Mouse (Mus musculus) gastrocnemius, adult 2 months (tissue): Measurements from ENCODE around the gene Hrg. TPM values are rescaled to one million over a fixed set of nuclear protein-coding genes. Genes with fewer than 3 reads are reported as not detected.
"Not testable (repeated sequence)": the region's sequence is repeated elsewhere in the genome, so short reads cannot be mapped to it uniquely, and the experiment has no call there.

Experiments
- DNase-seq: peaks from one replicate; pipeline ENCODE4 v3.0.0; 2022
- H3K27ac ChIP-seq: fragments of 200-600 bp; 2 replicates; pipeline ENCODE4 v1.8.1; 2022; ENCODE audit warnings: mild to moderate bottlenecking
- H3K4me3 ChIP-seq: fragments of 200-600 bp; 2 replicates; pipeline ENCODE4 v1.8.1; 2022; ENCODE audit warnings: mild to moderate bottlenecking, moderate library complexity
- CTCF ChIP-seq: fragments of 200-600 bp; IDR thresholded peaks from 2 replicates; pipeline ENCODE4 v1.8.1; 2022; ENCODE audit warnings: antibody characterized with exemption, mild to moderate bottlenecking, moderate library complexity
- intact Hi-C: fragments of 180-260 bp; cut with DNase I; formaldehyde crosslinking; loops from one replicate; pipeline ENCODE4 v1.15.1; 2025
- total RNA-seq, 2 experiments: library from RNA; stranded (reverse); gene quantifications; 2 replicates each; pipeline ENCODE4 v1.2.3; 2021

The Hrg gene
- total RNA-seq, 2 experiments from 2014 or later: not detected

- intact Hi-C loops: no loop called here
- TF ChIP-seq CTCF: no peak
- Histone ChIP-seq H3K4me3 (no peak overlapping the region), H3K27ac (no peak overlapping the region)
- no peak for DNase-seq
Measured at GRCm38 (mm10) chr16:22931431-22932200, 19.3 kb upstream of the Hrg start.

DNA sequence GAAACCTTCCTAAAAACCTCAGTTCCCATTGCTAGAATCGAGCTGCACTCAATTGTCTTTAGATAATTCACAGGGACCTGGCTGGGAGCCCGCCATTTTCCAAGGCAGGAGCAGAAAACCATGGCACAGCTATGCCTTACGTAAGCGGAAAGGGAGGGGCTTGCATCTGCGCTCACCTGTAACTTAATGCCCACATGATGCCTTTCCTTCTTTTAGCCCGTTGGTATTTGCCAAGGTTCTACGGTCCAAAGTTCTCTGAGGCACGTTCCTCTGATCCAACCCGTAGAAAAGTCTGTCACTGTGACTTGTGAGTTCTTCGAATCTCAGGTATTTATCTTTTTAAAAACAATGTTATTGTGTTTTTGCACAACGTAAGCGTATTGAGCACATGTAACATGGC lies 13.2 kb upstream of the Hrg start:
- intact Hi-C loops: no loop called here
- Histone ChIP-seq H3K27ac (no peak overlapping the region), H3K4me3 (no peak overlapping the region)
- TF ChIP-seq CTCF: no peak
- no peak for DNase-seq

DNA sequence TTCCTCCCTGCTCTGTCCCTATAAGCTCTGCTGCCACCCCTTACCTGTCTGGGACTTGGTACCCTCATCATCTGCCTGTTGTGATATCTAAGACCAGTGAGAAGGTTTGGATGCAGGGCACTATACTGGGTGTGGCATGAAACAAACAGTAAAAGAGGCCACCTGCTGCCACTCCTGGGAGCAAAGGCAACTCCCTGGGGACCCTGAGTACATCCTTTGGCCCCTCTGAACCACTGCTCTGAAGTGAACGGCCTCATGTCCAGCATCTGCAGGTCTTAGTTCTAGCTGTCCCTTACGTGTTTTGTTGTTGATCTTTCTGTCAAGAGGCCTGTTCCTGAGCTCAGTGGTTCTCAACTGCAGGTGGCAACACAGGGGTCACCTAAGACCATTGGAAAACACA lies 12.3 kb upstream of the Hrg start:
- DNase-seq: no peak
- Histone ChIP-seq H3K27ac (no peak overlapping the region), H3K4me3 (no peak overlapping the region)
- TF ChIP-seq CTCF: no peak
- intact Hi-C loops: no loop called here

- no peak overlapping the region for H3K4me3 ChIP-seq
- no peak overlapping the region for H3K27ac ChIP-seq
- DNase-seq: no peak
- no peak for TF ChIP-seq CTCF
- intact Hi-C loops: no loop called here
Measured at GRCm38 (mm10) chr16:22939120-22939695, 11.7 kb upstream of the Hrg start.

DNA sequence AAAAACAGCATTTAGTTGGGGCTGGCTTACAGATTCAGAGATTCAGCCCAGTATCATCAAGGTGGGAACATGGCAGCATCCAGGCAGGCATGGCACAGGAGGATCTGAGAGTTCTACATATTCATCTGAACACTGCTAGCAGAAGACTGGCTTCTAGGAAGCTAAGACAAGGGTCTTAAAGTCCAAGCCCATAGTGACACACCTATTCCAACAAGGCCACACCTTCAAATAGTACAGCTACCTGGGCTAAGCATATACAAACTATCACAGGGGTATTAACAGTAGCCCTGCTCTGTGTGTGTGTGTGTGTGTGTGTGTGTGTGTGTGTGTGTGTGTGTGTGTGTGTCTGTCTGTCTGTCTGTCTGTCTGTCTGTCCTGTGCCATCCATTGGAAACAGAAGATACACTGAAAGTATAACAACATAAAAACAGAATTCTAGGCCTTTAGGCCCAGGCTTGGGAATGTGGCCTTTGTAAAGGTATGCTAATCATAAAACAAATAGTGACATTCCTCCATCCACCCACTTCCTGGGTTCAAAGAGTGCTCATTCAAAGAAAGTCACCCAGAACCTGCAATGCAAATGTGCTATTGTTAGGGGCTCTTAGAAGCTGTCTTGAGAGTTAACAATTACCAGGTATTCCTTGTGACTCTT lies 8.9 kb upstream of the Hrg start:
- DNase-seq, H3K4me3 ChIP-seq, intact Hi-C loops, H3K27ac ChIP-seq: not testable (repeated sequence)

GRCm38 (mm10) chr16:22947371-22947770 lies 3.5 kb upstream of the Hrg start:
- H3K4me3 ChIP-seq: no peak overlapping the region
- no peak for DNase-seq
- H3K27ac ChIP-seq: no peak overlapping the region
- intact Hi-C loops: no loop called here
- no peak for TF ChIP-seq CTCF

DNA sequence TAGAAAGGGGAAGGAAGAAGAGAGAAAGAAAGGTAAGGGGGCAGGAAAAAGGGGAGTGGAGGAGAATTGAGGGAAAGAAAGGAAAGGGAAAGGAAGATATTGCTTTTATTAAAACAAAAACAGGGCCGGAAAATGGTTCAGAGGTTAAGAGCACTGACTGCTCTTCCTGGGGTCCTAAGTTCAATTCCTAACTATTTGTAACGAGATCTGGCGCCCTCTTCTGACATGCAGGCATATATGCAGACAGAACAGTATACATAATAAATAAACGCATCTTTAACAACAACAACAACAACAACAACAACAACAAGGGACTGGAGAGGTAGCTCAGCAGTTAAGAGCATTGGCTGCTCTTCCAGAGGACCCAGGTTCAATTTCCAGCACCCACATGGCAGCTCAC lies 2.2 kb downstream of the Hrg start:
- TF ChIP-seq CTCF: peak; percentile 14; the same call in 1 of the 2 replicates
- no peak for DNase-seq
- intact Hi-C loops: no loop called here
- H3K27ac ChIP-seq: no peak overlapping the region
- no peak overlapping the region for H3K4me3 ChIP-seq

GRCm38 (mm10) chr16:22955397-22956084 lies 4.7 kb downstream of the Hrg start:
- H3K27ac ChIP-seq: no peak overlapping the region
- intact Hi-C loops: no loop called here
- no peak for TF ChIP-seq CTCF
- DNase-seq: no peak
- no peak overlapping the region for H3K4me3 ChIP-seq

DNA sequence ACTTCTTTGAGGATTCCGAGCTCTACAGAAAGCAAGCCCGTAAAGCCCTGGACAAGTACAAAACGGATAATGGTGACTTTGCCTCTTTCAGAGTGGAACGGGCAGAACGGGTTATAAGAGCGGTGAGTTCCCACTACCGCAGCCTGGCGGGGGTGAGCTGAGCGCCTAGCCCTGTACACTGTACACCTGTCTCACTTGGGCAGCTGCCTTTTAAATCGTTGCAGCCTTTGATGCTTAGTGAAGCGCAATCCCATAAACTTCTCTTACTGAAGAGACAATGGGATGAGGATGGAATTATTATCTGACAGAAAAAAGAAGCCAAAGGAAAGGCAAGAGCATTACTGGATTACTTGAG lies 5.2 kb downstream of the Hrg start:
- TF ChIP-seq CTCF: no peak
- no peak for DNase-seq
- intact Hi-C loops: no loop called here
- Histone ChIP-seq H3K27ac (no peak overlapping the region), H3K4me3 (no peak overlapping the region)

GRCm38 (mm10) chr16:22961073-22961472 lies 10.2 kb downstream of the Hrg start:
- DNase-seq: no peak
- no peak overlapping the region for H3K27ac ChIP-seq
- no peak overlapping the region for H3K4me3 ChIP-seq
- intact Hi-C loops: no loop called here
- TF ChIP-seq CTCF: no peak

GRCm38 (mm10) chr16:22962256-22962655 lies 11.4 kb downstream of the Hrg start:
- H3K27ac ChIP-seq: no peak overlapping the region
- no peak for TF ChIP-seq CTCF
- intact Hi-C loops: no loop called here
- no peak for DNase-seq
- H3K4me3 ChIP-seq: no peak overlapping the region

- intact Hi-C loops: no loop called here
- DNase-seq: no peak
- TF ChIP-seq CTCF: no peak
- H3K27ac ChIP-seq: no peak overlapping the region
- no peak overlapping the region for H3K4me3 ChIP-seq
Measured at GRCm38 (mm10) chr16:22963293-22963692, 12.4 kb downstream of the Hrg start.

GRCm38 (mm10) chr16:22967383-22968030 lies 16.6 kb downstream of the Hrg start:
- no peak overlapping the region for H3K27ac ChIP-seq
- no peak for DNase-seq
- intact Hi-C loops: no loop called here
- H3K4me3 ChIP-seq: no peak overlapping the region
- no peak for TF ChIP-seq CTCF

DNA sequence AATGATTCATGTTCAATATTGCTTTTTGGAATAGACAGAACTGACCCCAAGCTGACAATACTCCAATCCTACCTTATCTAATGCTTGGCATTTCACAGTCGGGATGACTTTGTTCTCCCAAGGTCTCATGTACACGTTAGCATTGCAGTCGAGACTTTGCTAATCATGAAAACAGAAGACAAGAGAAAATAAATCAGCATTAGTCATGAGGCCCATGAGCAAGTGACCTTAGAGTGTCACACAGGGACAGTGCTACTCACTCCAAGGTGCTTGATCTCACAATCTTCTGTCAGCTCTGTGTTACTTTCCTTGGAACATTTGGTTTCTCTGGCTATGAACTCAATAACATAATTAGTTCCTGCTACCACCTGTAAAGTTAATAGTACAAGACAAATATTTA lies 46.1 kb downstream of the Hrg start:
- DNase-seq, H3K4me3 ChIP-seq, intact Hi-C loops, H3K27ac ChIP-seq: not testable (repeated sequence)
